Mouse (Mus musculus) small intestine, adult 10 weeks (tissue): ENCODE results near the gene Plac1. TPM values are rescaled to one million over a fixed set of nuclear protein-coding genes. Genes with fewer than 3 reads are reported as not detected.

Source experiments
- polyA plus RNA-seq: library from polyadenylated mRNA; stranded (reverse); fragments of 350-450 nt; fragmentation: Illumina TruSeq; extraction: RNeasy Lipid Tissue Mini Kit (QIAGEN cat#74804); gene quantifications from one replicate; pipeline ENCODE4 v1.2.3, GENCODE M21; 2014; ENCODE audit warnings: low replicate concordance

Gene Plac1
- not detected for polyA plus RNA-seq

GRCm38 (mm10) chrX:53240011-53240410 lies at the start of gene Plac1:
TSS of gene Plac1 (minus strand) at chrX:53240111.

GRCm38 (mm10) chrX:53273124-53273523 lies 33.2 kb upstream of the Plac1 start, which contains the start of gene Fam122c:
TSS of gene Fam122c (plus strand) at chrX:53273424.

GRCm38 (mm10) chrX:53269289-53270062 lies 29.6 kb upstream of the Plac1 start, which contains the start of gene Fam122b:
TSS of gene Fam122b (minus strand) at chrX:53269805.

Other genes starting within 250 kb of the Plac1 start
- 16.0 TPM for gene Fam122b, start 29.7 kb upstream of the Plac1 start, polyA plus RNA-seq
- not detected for gene Fam122c, start 33.3 kb upstream of the Plac1 start, polyA plus RNA-seq
- gene Mospd1, start 130.4 kb upstream of the Plac1 start, polyA plus RNA-seq, result 70.9 TPM
- not detected for gene Etd, start 194.8 kb upstream of the Plac1 start, polyA plus RNA-seq